Mouse (Mus musculus) hindbrain, embryonic 14.5 days (tissue): ENCODE measurements around the gene Nrbf2. TPM values are rescaled to one million over a fixed set of nuclear protein-coding genes. Genes with fewer than 3 reads are reported as not detected.

Experiments used
- ATAC-seq: fragments of 200-750 bp; cut with Nextera tagmentation; 2 replicates; pipeline ENCODE4 v1.8.0; 2017; ENCODE audit warnings: moderate number of reproducible peaks, mild to moderate bottlenecking, moderate TSS enrichment, moderate library complexity; ENCODE audit not compliant: low FRiP score
- DNase-seq: peaks from one replicate; pipeline ENCODE4 v3.0.0-alpha.2; 2015; ENCODE audit warnings: low spot score
- H3K27ac ChIP-seq: fragments of 300-500 bp; sonication (generic); 2 replicates; pipeline ENCODE4 v1.5.1; 2014; ENCODE audit warnings: mild to moderate bottlenecking, moderate library complexity
- H3K27me3 ChIP-seq: fragments of 300-500 bp; sonication (generic); 2 replicates; pipeline ENCODE4 v1.6.1; 2014; ENCODE audit warnings: mild to moderate bottlenecking, low read length, mixed read lengths; ENCODE audit not compliant: control insufficient read depth, insufficient read depth
- H3K36me3 ChIP-seq: fragments of 300-500 bp; sonication (generic); replicated peaks from 2 replicates; pipeline ENCODE4 v1.6.1; 2014; ENCODE audit not compliant: control insufficient read depth, insufficient read depth
- H3K4me1 ChIP-seq: fragments of 300-500 bp; sonication (generic); replicated peaks from 2 replicates; pipeline ENCODE4 v1.6.1; 2014; ENCODE audit warnings: antibody characterized with exemption, low read length, mixed read lengths; ENCODE audit not compliant: control insufficient read depth, insufficient read depth
- H3K4me2 ChIP-seq: fragments of 300-500 bp; sonication (generic); replicated peaks from 2 replicates; pipeline ENCODE4 v1.6.1; 2014; ENCODE audit warnings: mild to moderate bottlenecking, moderate library complexity
- H3K4me3 ChIP-seq: fragments of 300-500 bp; sonication (generic); replicated peaks from 2 replicates; pipeline ENCODE4 v1.5.1; 2014; ENCODE audit warnings: mild to moderate bottlenecking, low read length
- H3K9ac ChIP-seq: fragments of 300-500 bp; sonication (generic); 2 replicates; pipeline ENCODE4 v1.6.1; 2014
- H3K9me3 ChIP-seq: fragments of 300-500 bp; sonication (generic); 2 replicates; pipeline ENCODE4 v1.6.1; 2016; ENCODE audit warnings: low read length; ENCODE audit not compliant: control insufficient read depth
- WGBS: fragments of 180-500 bp; shearing (Covaris S2); extraction: QIAGEN DNeasy Blood & Tissue Kit; methylation state at CpG from one replicate; pipeline ENCODE4 v1.1.7; 2014; 5-methylcytosine and 5-hydroxymethylcytosine counted together
- polyA plus RNA-seq: library from polyadenylated mRNA; unstranded; fragments of >200 nt; fragmentation: Nextera tagmentation; extraction: Ambion mirVana; gene quantifications from 2 replicates; pipeline ENCODE4 v1.2.1, GENCODE M21; 2014

Nrbf2 gene
- 40.2 and 44.4 TPM in 2 replicates for polyA plus RNA-seq

GRCm38 (mm10) chr10:67285176-67285814 is at the start of gene Nrbf2:
Nrbf2 (minus strand) TSS chr10:67285305.
- 3% methylated on average over 47 of the region's 52 CpGs for WGBS
- H3K4me2 ChIP-seq, result peak within 1 kb of the TSS; percentile 94
- peak within 1 kb of the TSS; percentile 96 for H3K4me3 ChIP-seq
- H3K36me3 ChIP-seq, result no peaks in the 10 kb centered on the region
- H3K27ac ChIP-seq, result peak within 1 kb of the TSS; percentile 79
- no peaks in the 10 kb centered on the region for H3K9me3 ChIP-seq
- no peaks in the 10 kb centered on the region for H3K27me3 ChIP-seq
- H3K4me1 ChIP-seq, result peaks cover 25% of the 10 kb centered on the region
- peak; percentile 93 for DNase-seq
- peak; percentile 93 for ATAC-seq
- peak within 1 kb of the TSS; percentile 92 for H3K9ac ChIP-seq

GRCm38 (mm10) chr10:67330580-67330979 is 45.5 kb upstream of the Nrbf2 start:
- H3K27ac ChIP-seq, result no peak overlapping the region
- H3K4me3 ChIP-seq, result no peak overlapping the region
- ATAC-seq (no peak), DNase-seq (no peak)
- no peak overlapping the region for H3K4me2 ChIP-seq
- 83% methylated on average over 2 of the region's 2 CpGs for WGBS
- H3K9ac ChIP-seq, result no peak overlapping the region
- H3K4me1 ChIP-seq, result no peaks in the 10 kb centered on the region; the same call in 1 of the 2 replicates
- no peaks in the 10 kb centered on the region for H3K27me3 ChIP-seq
- H3K9me3 ChIP-seq, result no peaks in the 10 kb centered on the region
- no peaks in the 10 kb centered on the region for H3K36me3 ChIP-seq

GRCm38 (mm10) chr10:67329661-67330060 is 44.6 kb upstream of the Nrbf2 start:
- Histone ChIP-seq H3K4me3 (no peak overlapping the region), H3K4me1 (no peaks in the 10 kb centered on the region; the same call in 1 of the 2 replicates), H3K27ac (no peak overlapping the region), H3K9me3 (no peaks in the 10 kb centered on the region), H3K27me3 (no peaks in the 10 kb centered on the region), H3K36me3 (no peaks in the 10 kb centered on the region), H3K4me2 (no peak overlapping the region), H3K9ac (no peak overlapping the region; the same call in 1 of the 2 replicates)
- ATAC-seq (no peak), DNase-seq (no peak)
- 27% methylated on average over 11 of the region's 11 CpGs for WGBS

- no peak for ATAC-seq
- DNase-seq, result no peak
- no peaks in the 10 kb centered on the region for H3K36me3 ChIP-seq
- no peak overlapping the region for H3K9ac ChIP-seq
- no peaks in the 10 kb centered on the region for H3K27me3 ChIP-seq
- H3K4me3 ChIP-seq, result no peak overlapping the region
- H3K4me2 ChIP-seq, result no peak overlapping the region
- WGBS, result 84% methylated on average over 5 of the region's 5 CpGs
- H3K27ac ChIP-seq, result no peak overlapping the region
- H3K4me1 ChIP-seq, result no peaks in the 10 kb centered on the region; the same call in 1 of the 2 replicates
- H3K9me3 ChIP-seq, result no peaks in the 10 kb centered on the region
Observed at GRCm38 (mm10) chr10:67328208-67328607, 43.1 kb upstream of the Nrbf2 start.

GRCm38 (mm10) chr10:67324036-67324435 is 38.9 kb upstream of the Nrbf2 start:
- DNase-seq, result no peak
- ATAC-seq, result no peak
- 70% methylated on average over 1 of the region's 1 CpGs for WGBS
- Histone ChIP-seq H3K4me2 (no peak overlapping the region), H3K36me3 (no peaks in the 10 kb centered on the region), H3K27ac (no peak overlapping the region), H3K9me3 (no peaks in the 10 kb centered on the region), H3K4me1 (peaks cover 4% of the 10 kb centered on the region), H3K27me3 (peaks cover 10% of the 10 kb centered on the region), H3K4me3 (no peak overlapping the region), H3K9ac (no peak overlapping the region)

GRCm38 (mm10) chr10:67321396-67321795 is 36.3 kb upstream of the Nrbf2 start:
- H3K4me1 ChIP-seq, result peaks cover 4% of the 10 kb centered on the region
- no peak overlapping the region for H3K4me2 ChIP-seq
- H3K27me3 ChIP-seq, result peaks cover 14% of the 10 kb centered on the region
- no peak for ATAC-seq
- no peak overlapping the region for H3K9ac ChIP-seq
- 86% methylated on average over 2 of the region's 2 CpGs for WGBS
- H3K36me3 ChIP-seq, result no peaks in the 10 kb centered on the region
- no peak overlapping the region for H3K27ac ChIP-seq
- no peak for DNase-seq
- no peaks in the 10 kb centered on the region for H3K9me3 ChIP-seq
- H3K4me3 ChIP-seq, result no peak overlapping the region

- 7% methylated on average over 17 of the region's 17 CpGs for WGBS
- H3K27ac ChIP-seq, result no peak overlapping the region
- no peak for ATAC-seq
- peak overlapping the region; percentile 49 for H3K9ac ChIP-seq
- peak overlapping the region; percentile 45 for H3K4me2 ChIP-seq
- H3K4me1 ChIP-seq, result peaks cover 4% of the 10 kb centered on the region
- H3K9me3 ChIP-seq, result no peaks in the 10 kb centered on the region
- H3K27me3 ChIP-seq, result peaks cover 14% of the 10 kb centered on the region
- H3K4me3 ChIP-seq, result 0 out of 2 replicates have a peak overlapping the region, but pooled peaks have one; percentile 7
- no peaks in the 10 kb centered on the region for H3K36me3 ChIP-seq
- DNase-seq, result no peak
Observed at GRCm38 (mm10) chr10:67320207-67320859, 35.2 kb upstream of the Nrbf2 start.

- no peak for DNase-seq
- Histone ChIP-seq H3K27ac (no peak overlapping the region), H3K9me3 (no peaks in the 10 kb centered on the region), H3K4me3 (no peak overlapping the region), H3K9ac (no peak overlapping the region), H3K27me3 (peaks cover 14% of the 10 kb centered on the region), H3K4me1 (peaks cover 4% of the 10 kb centered on the region), H3K36me3 (no peaks in the 10 kb centered on the region), H3K4me2 (no peak overlapping the region)
- WGBS, result 76% methylated on average over 13 of the region's 13 CpGs
- no peak for ATAC-seq
Observed at GRCm38 (mm10) chr10:67319016-67319725, 34.1 kb upstream of the Nrbf2 start.

- ATAC-seq (no peak), DNase-seq (peak; percentile 40)
- Histone ChIP-seq H3K9me3 (no peaks in the 10 kb centered on the region), H3K4me2 (peak overlapping the region; percentile 52), H3K4me3 (no peak overlapping the region; the same call in 1 of the 2 replicates), H3K27ac (no peak overlapping the region), H3K27me3 (peaks cover 14% of the 10 kb centered on the region), H3K36me3 (no peaks in the 10 kb centered on the region), H3K9ac (peak overlapping the region; percentile 16), H3K4me1 (peaks cover 4% of the 10 kb centered on the region)
- 1% methylated on average over 20 of the region's 20 CpGs for WGBS
Observed at GRCm38 (mm10) chr10:67317931-67318460, 32.9 kb upstream of the Nrbf2 start.
